Mouse (Mus musculus) small intestine, adult 2 months (tissue): ENCODE measurements around the gene Iffo1.

Experiments
- CTCF ChIP-seq: fragments of 200-500 bp; IDR thresholded peaks from 2 replicates; pipeline ENCODE4 v1.5.1; 2012; ENCODE audit warnings: low read depth, mild to moderate bottlenecking, control low read depth, inconsistent platforms, low read length, moderate library complexity, mixed read lengths; ENCODE audit not compliant: insufficient replicate concordance, insufficient read length; ENCODE audit errors: extremely low read depth
- POLR2A ChIP-seq: fragments of 200-500 bp; IDR thresholded peaks from 2 replicates; pipeline ENCODE4 v1.6.1; 2012; ENCODE audit warnings: low read depth, mild to moderate bottlenecking, control low read depth, inconsistent platforms, low read length, moderate library complexity

DNA sequence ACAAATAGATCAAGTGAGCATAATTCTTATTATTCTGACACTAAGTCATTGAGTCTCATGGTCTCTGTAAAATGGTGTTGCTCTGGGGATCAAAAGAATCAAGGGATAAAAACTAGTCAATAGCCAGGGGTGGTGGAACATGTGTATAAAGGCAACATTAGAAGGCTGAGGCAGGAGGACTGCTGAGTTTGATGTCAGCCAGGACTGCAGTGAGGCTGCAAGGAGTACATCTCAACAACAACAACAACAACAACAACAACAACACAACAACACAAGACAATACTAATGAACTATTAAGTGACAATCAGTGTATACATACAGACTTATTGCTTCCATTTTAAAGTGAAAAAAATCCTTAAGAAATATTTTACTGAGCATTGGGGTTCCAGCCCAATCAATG is 45.8 kb downstream of the Iffo1 start:
- TF ChIP-seq CTCF (no peak), POLR2A (no peak)
